Mouse (Mus musculus): ENCODE results near the gene Tspan13. TPM values are rescaled to one million over a fixed set of nuclear protein-coding genes. Genes with fewer than 3 reads are reported as not detected.
A peak's percentile ranks its signal among the peaks of the same experiment; 100 is the strongest.

Gene Tspan13
- polyA plus RNA-seq, 1 experiment from 2014 or later, result 249 TPM

DNA sequence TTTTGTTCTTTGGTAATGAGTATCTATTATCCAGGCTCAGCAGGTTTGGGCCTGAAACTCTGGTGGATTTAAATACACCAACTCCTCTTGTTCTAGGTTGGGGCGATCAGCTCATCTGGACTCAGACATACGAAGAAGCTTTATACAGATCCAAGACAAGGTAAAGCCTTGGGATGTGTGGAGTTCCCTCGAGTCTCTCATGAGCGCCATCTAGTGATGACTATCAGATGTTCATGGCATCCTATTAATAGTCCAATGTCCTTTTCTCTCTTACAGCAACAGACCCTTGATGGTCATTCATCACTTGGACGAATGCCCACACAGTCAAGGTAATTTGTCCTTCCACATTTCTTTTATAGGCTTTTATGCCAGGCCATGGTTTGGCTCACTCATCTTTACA lies 46.5 kb downstream of the Tspan13 start:
- peak; percentile 70 for DNase-seq (ENCODE audit: low spot score)
- Histone ChIP-seq H3K27ac (ENCODE audit: low read depth, low read length) (no peak overlapping the region), H3K4me3 (ENCODE audit: low read depth, low read length) (no peak overlapping the region), H3K9ac (ENCODE audit: low read length) (no peak overlapping the region), H3K4me2 (ENCODE audit: low read length) (no peak overlapping the region), H3K36me3 (ENCODE audit: control insufficient read depth, insufficient read depth, low read length) (no peaks in the 10 kb centered on the region), H3K9me3 (replicated peaks; ENCODE audit: control insufficient read depth, low read length) (no peaks in the 10 kb centered on the region), H3K4me1 (ENCODE audit: control insufficient read depth, insufficient read depth, low read length) (peaks cover 3% of the 10 kb centered on the region; the same call in 1 of the 2 replicates), H3K27me3 (replicated peaks; ENCODE audit: control insufficient read depth, insufficient read depth, low read length) (no peaks in the 10 kb centered on the region)
- ATAC-seq, result peak; percentile 32; the same call in 1 of the 2 replicates
- 27% methylated on average over 5 of the region's 5 CpGs for WGBS

DNA sequence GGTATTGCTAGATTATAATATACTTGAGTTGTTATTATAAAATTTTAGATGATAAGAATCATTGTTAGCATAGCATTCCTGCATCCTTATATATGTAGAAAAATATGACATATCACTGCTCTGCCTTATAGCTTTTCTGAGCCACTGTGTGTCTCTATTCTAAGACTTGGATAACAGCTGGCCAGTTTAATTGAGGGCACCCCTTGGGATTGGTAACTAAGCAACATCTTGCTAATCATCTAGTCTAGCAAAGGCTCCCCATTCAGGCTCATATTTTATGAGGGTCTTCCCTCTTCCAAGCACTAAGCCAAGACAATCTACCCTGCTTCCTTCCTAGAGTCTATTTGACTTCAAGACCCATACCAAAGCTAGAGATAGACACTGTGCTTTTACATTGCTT lies 48.2 kb downstream of the Tspan13 start:
- Histone ChIP-seq H3K36me3 (ENCODE audit: control insufficient read depth, insufficient read depth, low read length) (no peaks in the 10 kb centered on the region), H3K4me1 (ENCODE audit: control insufficient read depth, insufficient read depth, low read length) (peaks cover 3% of the 10 kb centered on the region; the same call in 1 of the 2 replicates), H3K27me3 (replicated peaks; ENCODE audit: control insufficient read depth, insufficient read depth, low read length) (no peaks in the 10 kb centered on the region), H3K4me2 (ENCODE audit: low read length) (no peak overlapping the region), H3K27ac (ENCODE audit: low read depth, low read length) (no peak overlapping the region), H3K9me3 (replicated peaks; ENCODE audit: control insufficient read depth, low read length) (no peaks in the 10 kb centered on the region), H3K9ac (ENCODE audit: low read length) (no peak overlapping the region), H3K4me3 (ENCODE audit: low read depth, low read length) (no peak overlapping the region)
- DNase-seq (ENCODE audit: low spot score), result peak; percentile 46
- ATAC-seq, result 0 out of 2 replicates have a peak, but pooled peaks have one; percentile 32

DNA sequence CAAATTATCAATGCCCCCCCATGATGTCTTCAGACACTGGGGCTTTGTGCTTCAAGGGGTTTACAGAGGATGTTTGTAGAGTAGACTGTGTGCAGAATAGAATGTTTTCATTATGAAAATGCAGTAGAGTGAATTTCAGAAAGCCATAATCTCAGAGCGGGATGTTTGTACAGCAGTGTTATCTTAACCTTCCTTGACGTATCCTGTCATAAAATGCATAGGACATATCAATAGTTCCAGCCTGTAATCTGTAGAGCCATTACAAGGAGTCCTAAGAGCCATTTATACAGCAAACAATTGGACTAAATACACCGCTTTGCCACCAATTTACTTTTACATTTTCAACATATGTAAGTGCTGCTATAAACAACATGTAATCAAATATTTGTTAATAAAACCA lies 48.7 kb downstream of the Tspan13 start:
- 85% methylated on average over 3 of the region's 3 CpGs for WGBS
- Histone ChIP-seq H3K27me3 (replicated peaks; ENCODE audit: control insufficient read depth, insufficient read depth, low read length) (no peaks in the 10 kb centered on the region), H3K9me3 (replicated peaks; ENCODE audit: control insufficient read depth, low read length) (no peaks in the 10 kb centered on the region), H3K36me3 (ENCODE audit: control insufficient read depth, insufficient read depth, low read length) (no peaks in the 10 kb centered on the region), H3K4me1 (ENCODE audit: control insufficient read depth, insufficient read depth, low read length) (peaks cover 3% of the 10 kb centered on the region; the same call in 1 of the 2 replicates), H3K27ac (ENCODE audit: low read depth, low read length) (no peak overlapping the region), H3K9ac (ENCODE audit: low read length) (no peak overlapping the region), H3K4me3 (ENCODE audit: low read depth, low read length) (no peak overlapping the region), H3K4me2 (ENCODE audit: low read length) (no peak overlapping the region)
- DNase-seq (ENCODE audit: low spot score), result no peak
- no peak for ATAC-seq

DNA sequence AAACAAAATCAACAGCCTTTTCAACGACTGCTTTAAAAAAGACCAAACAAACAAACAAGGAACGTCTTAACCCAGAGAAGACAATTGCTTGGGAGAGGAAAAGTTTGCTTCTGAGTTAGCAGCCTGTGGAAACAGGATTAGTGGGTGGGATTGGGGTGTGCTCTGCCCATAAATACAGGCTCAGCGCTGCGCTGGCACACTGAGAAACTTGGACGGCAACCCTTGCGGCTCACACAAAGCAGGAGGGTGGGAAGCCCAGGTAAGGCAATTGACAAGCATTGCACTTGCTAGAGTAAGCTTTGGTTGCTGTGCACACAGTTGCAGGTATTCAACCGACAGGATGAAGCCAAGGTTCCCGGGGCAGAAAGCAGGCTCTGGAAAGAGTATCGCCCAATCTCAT lies 49.6 kb downstream of the Tspan13 start, which contains the start of gene Agr2:
TSS of gene Agr2 (plus strand) at position 197 of the 400 bp plus-strand sequence.
- Histone ChIP-seq H3K4me3 (ENCODE audit: low read depth, low read length) (no peak within 1 kb of the TSS), H3K9ac (ENCODE audit: low read length) (no peak within 1 kb of the TSS), H3K27ac (ENCODE audit: low read depth, low read length) (no peak within 1 kb of the TSS), H3K4me2 (ENCODE audit: low read length) (no peak within 1 kb of the TSS), H3K4me1 (ENCODE audit: control insufficient read depth, insufficient read depth, low read length) (peaks cover under 1% of the 10 kb centered on the region; the same call in 1 of the 2 replicates), H3K27me3 (replicated peaks; ENCODE audit: control insufficient read depth, insufficient read depth, low read length) (no peaks in the 10 kb centered on the region), H3K9me3 (replicated peaks; ENCODE audit: control insufficient read depth, low read length) (no peaks in the 10 kb centered on the region), H3K36me3 (ENCODE audit: control insufficient read depth, insufficient read depth, low read length) (no peaks in the 10 kb centered on the region)
- ATAC-seq (no peak), DNase-seq (ENCODE audit: low spot score) (no peak)
- WGBS, result 64% methylated on average over 9 of the region's 9 CpGs

DNA sequence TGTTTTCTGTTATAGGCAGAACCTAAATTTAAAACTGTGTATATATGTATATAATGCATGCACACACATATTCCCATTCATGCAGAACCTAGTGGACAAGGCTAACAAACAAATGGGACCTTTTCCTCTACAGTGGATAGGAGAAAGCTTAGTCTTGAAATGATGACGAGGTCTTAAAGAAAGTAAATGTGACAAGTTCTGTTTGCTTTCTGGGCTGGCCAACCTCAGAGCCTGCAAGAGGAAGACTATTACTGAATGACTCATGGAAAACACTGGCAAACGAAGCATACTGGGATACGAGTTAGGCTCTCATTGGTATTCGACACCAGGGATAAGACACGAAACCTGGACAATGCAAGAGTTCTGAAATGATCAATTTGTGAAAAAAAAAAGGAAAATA lies 57.6 kb downstream of the Tspan13 start:
- DNase-seq (ENCODE audit: low spot score) (no peak), ATAC-seq (no peak)
- Histone ChIP-seq H3K4me3 (ENCODE audit: low read depth, low read length) (no peak overlapping the region), H3K27me3 (replicated peaks; ENCODE audit: control insufficient read depth, insufficient read depth, low read length) (no peaks in the 10 kb centered on the region), H3K9me3 (replicated peaks; ENCODE audit: control insufficient read depth, low read length) (no peaks in the 10 kb centered on the region), H3K36me3 (ENCODE audit: control insufficient read depth, insufficient read depth, low read length) (no peaks in the 10 kb centered on the region), H3K4me1 (ENCODE audit: control insufficient read depth, insufficient read depth, low read length) (peaks cover 6% of the 10 kb centered on the region; the same call in 1 of the 2 replicates), H3K4me2 (ENCODE audit: low read length) (no peak overlapping the region), H3K9ac (ENCODE audit: low read length) (no peak overlapping the region), H3K27ac (ENCODE audit: low read depth, low read length) (no peak overlapping the region)
- WGBS, result 80% methylated on average over 5 of the region's 5 CpGs

DNA sequence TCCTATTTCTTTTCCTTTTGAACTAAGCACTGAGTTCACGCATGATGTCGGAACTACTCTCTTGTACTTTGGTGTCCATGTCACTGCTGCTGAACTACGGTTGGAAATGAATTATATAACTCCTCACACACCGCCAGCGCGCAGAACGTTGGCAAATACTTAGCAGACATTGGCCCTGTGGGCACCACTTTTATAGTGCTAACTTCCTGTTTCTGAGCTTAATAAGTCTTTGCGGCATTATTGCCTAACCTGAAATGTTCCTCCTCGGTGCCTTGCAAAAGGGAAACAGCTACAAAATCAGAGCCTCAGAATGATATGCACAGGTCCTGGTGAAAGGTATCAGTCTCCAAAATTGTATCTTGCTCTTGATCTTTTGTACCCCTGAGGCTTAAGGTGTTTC lies 58.8 kb downstream of the Tspan13 start:
- H3K9me3 ChIP-seq (replicated peaks; ENCODE audit: control insufficient read depth, low read length), result no peaks in the 10 kb centered on the region
- no peaks in the 10 kb centered on the region for H3K27me3 ChIP-seq (replicated peaks; ENCODE audit: control insufficient read depth, insufficient read depth, low read length)
- no peak for ATAC-seq

DNA sequence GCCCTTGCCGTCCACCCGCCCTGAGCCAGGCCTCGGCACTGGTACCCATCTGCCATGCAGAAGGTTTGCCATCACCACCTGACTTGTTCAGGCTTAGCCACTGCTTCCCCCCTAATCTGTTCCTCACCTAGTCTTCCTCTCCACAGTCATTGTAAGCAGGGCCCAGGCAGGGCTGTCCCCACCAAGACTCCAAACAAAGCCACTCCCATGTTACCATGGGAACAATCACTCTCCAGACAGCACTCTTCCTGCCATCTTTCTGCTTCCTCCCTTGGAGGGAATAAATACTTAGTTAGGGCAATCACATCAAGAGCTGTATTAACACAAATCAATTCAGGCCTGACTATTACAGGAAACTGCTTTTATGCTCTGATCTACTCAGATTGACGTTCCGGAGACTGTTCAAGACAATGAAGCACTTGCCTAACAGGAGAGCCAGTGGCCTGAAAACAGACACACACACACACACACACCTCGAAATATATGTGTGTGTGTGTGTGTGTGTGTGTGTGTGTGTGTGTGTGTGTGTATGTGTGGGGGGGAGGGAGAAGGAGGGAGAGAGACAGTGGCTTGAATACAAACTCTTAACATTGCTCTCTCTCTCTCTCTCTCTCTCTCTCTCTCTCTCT lies 60.5 kb downstream of the Tspan13 start:
- Histone ChIP-seq H3K27me3 (replicated peaks; ENCODE audit: control insufficient read depth, insufficient read depth, low read length) (no peaks in the 10 kb centered on the region), H3K4me3 (ENCODE audit: low read depth, low read length) (no peak overlapping the region), H3K9ac (ENCODE audit: low read length) (no peak overlapping the region), H3K27ac (ENCODE audit: low read depth, low read length) (0 out of 2 replicates have a peak overlapping the region, but pooled peaks have one; percentile 15), H3K36me3 (ENCODE audit: control insufficient read depth, insufficient read depth, low read length) (no peaks in the 10 kb centered on the region), H3K4me2 (ENCODE audit: low read length) (no peak overlapping the region), H3K9me3 (replicated peaks; ENCODE audit: control insufficient read depth, low read length) (no peaks in the 10 kb centered on the region), H3K4me1 (ENCODE audit: control insufficient read depth, insufficient read depth, low read length) (peaks cover 6% of the 10 kb centered on the region)
- DNase-seq (ENCODE audit: low spot score), result peak; percentile 81
- ATAC-seq, result peak; percentile 93
- WGBS, result 34% methylated on average over 6 of the region's 6 CpGs

More for the DNA sequence above, 58.8 kb downstream of the Tspan13 start:
- no peak overlapping the region for H3K4me2 ChIP-seq (ENCODE audit: low read length)
- no peak overlapping the region for H3K9ac ChIP-seq (ENCODE audit: low read length)
- no peak overlapping the region for H3K27ac ChIP-seq (ENCODE audit: low read depth, low read length)
- peaks cover 6% of the 10 kb centered on the region; the same call in 1 of the 2 replicates for H3K4me1 ChIP-seq (ENCODE audit: control insufficient read depth, insufficient read depth, low read length)
- no peaks in the 10 kb centered on the region for H3K36me3 ChIP-seq (ENCODE audit: control insufficient read depth, insufficient read depth, low read length)
- no peak for DNase-seq (ENCODE audit: low spot score)
- 98% methylated on average over 9 of the region's 9 CpGs for WGBS
- H3K4me3 ChIP-seq (ENCODE audit: low read depth, low read length), result no peak overlapping the region

DNA sequence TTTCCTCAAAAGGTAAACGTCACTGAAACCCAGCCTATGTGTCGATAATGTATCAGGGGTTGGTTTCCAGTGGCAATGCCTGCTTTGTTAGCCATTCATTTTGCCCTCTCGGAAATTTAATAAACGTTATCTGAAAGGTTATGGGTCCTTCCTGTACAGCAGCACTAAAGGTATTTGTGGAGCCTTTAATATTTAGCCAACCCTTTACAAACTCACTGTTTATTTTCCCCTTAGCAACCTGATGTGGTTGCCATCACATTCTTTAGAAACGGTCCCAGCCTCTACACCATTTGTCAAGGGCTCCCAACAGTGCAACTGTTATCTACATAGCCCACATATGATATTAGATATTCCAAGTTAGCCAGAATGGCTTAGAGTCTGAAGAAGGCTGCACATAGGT lies 62.7 kb downstream of the Tspan13 start:
- WGBS, result 87% methylated on average over 5 of the region's 5 CpGs
- Histone ChIP-seq H3K4me3 (ENCODE audit: low read depth, low read length) (no peak overlapping the region), H3K4me2 (ENCODE audit: low read length) (no peak overlapping the region), H3K4me1 (ENCODE audit: control insufficient read depth, insufficient read depth, low read length) (peaks cover 6% of the 10 kb centered on the region), H3K36me3 (ENCODE audit: control insufficient read depth, insufficient read depth, low read length) (no peaks in the 10 kb centered on the region), H3K27me3 (replicated peaks; ENCODE audit: control insufficient read depth, insufficient read depth, low read length) (no peaks in the 10 kb centered on the region), H3K9me3 (replicated peaks; ENCODE audit: control insufficient read depth, low read length) (no peaks in the 10 kb centered on the region), H3K27ac (ENCODE audit: low read depth, low read length) (no peak overlapping the region), H3K9ac (ENCODE audit: low read length) (no peak overlapping the region)
- DNase-seq (ENCODE audit: low spot score) (no peak), ATAC-seq (no peak)

DNA sequence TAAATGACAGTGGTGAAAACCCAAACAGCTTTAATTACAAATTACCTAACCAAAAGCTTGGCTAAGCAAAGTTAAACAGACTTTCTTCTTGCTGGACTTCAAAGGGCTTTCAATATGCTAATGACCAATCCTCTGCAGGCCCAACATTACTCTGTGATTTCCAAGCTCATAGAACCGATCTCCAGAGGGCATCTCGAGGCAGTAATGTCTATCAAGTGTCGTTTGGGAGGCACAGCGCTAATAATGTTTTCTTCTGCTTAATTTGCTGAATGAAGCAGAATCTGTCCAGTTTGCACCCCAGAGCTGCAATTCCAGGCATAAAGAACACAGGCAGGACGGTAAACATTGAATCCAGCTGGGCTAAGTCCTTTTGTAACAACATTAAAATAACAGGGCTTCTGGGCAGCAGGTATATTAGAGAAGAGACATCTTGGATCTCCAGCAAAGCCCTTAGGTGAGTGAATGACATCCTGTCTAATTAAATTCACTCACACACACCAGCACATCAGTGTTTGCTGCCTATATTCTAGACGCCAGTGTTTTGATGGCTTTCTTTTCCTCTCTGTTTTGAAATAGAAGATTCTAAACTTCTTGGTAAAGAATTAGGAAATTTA lies 64.6 kb downstream of the Tspan13 start:
- no peak overlapping the region for H3K4me3 ChIP-seq (ENCODE audit: low read depth, low read length)
- no peak overlapping the region for H3K9ac ChIP-seq (ENCODE audit: low read length)
- H3K36me3 ChIP-seq (ENCODE audit: control insufficient read depth, insufficient read depth, low read length), result no peaks in the 10 kb centered on the region
- WGBS, result 15% methylated on average over 6 of the region's 6 CpGs
- H3K9me3 ChIP-seq (replicated peaks; ENCODE audit: control insufficient read depth, low read length), result no peaks in the 10 kb centered on the region
- no peaks in the 10 kb centered on the region for H3K27me3 ChIP-seq (replicated peaks; ENCODE audit: control insufficient read depth, insufficient read depth, low read length)
- H3K27ac ChIP-seq (ENCODE audit: low read depth, low read length), result no peak overlapping the region
- no peak overlapping the region for H3K4me2 ChIP-seq (ENCODE audit: low read length)
- no peak for ATAC-seq
- peaks cover 6% of the 10 kb centered on the region for H3K4me1 ChIP-seq (ENCODE audit: control insufficient read depth, insufficient read depth, low read length)
- no peak for DNase-seq (ENCODE audit: low spot score)

Measured in forebrain, embryonic 14.5 days (tissue).